Mouse (Mus musculus) heart, embryonic 13.5 days (tissue): ENCODE measurements around the gene Rad51b. TPM values are rescaled to one million over a fixed set of nuclear protein-coding genes. Genes with fewer than 3 reads are reported as not detected.

ENCODE experiments used
- ATAC-seq: fragments of 200-750 bp; cut with Nextera tagmentation; 2 replicates; pipeline ENCODE4 v1.8.0; 2017; ENCODE audit warnings: moderate TSS enrichment; ENCODE audit not compliant: insufficient number of reproducible peaks, low FRiP score, low TSS enrichment; ENCODE audit errors: extremely low read depth
- H3K27ac ChIP-seq: fragments of 300-500 bp; sonication (generic); replicated peaks from 2 replicates; pipeline ENCODE4 v1.5.1; 2015; ENCODE audit warnings: moderate library complexity, mild to moderate bottlenecking, inconsistent platforms
- H3K27me3 ChIP-seq: fragments of 300-500 bp; sonication (generic); replicated peaks from 2 replicates; pipeline ENCODE4 v1.6.1; 2015; ENCODE audit warnings: mild to moderate bottlenecking, inconsistent platforms
- H3K36me3 ChIP-seq: fragments of 300-500 bp; sonication (generic); 2 replicates; pipeline ENCODE4 v1.6.1; 2015; ENCODE audit warnings: mild to moderate bottlenecking, inconsistent platforms
- H3K4me1 ChIP-seq: fragments of 300-500 bp; sonication (generic); 2 replicates; pipeline ENCODE4 v1.6.1; 2015; ENCODE audit warnings: inconsistent platforms
- H3K4me2 ChIP-seq: fragments of 300-500 bp; sonication (generic); 2 replicates; pipeline ENCODE4 v1.6.1; 2015; ENCODE audit warnings: inconsistent platforms, mild to moderate bottlenecking, moderate library complexity
- H3K4me3 ChIP-seq: fragments of 300-500 bp; sonication (generic); 2 replicates; pipeline ENCODE4 v1.5.1; 2015; ENCODE audit warnings: moderate library complexity, mild to moderate bottlenecking, inconsistent platforms
- H3K9ac ChIP-seq: fragments of 300-500 bp; sonication (generic); 2 replicates; pipeline ENCODE4 v1.6.1; 2015; ENCODE audit warnings: inconsistent platforms, mild to moderate bottlenecking, moderate library complexity
- H3K9me3 ChIP-seq: fragments of 300-500 bp; sonication (generic); 2 replicates; pipeline ENCODE4 v1.6.1; 2016; ENCODE audit warnings: inconsistent platforms
- whole genome bisulfite sequencing: fragments of 180-500 bp; shearing (Covaris S2); methylation state at CpG from one replicate; pipeline ENCODE4 v1.1.7; 2015; ENCODE audit warnings: mixed read lengths; 5-methylcytosine and 5-hydroxymethylcytosine counted together
- polyA plus RNA-seq: library from polyadenylated mRNA; unstranded; fragments of >200 nt; fragmentation: Nextera tagmentation; extraction: Ambion mirVana; gene quantifications from 2 replicates; pipeline ENCODE4 v1.2.1, GENCODE M21; 2015

Rad51b gene
- polyA plus RNA-seq, 1 experiment from 2014 or later, result 4.8 TPM

DNA sequence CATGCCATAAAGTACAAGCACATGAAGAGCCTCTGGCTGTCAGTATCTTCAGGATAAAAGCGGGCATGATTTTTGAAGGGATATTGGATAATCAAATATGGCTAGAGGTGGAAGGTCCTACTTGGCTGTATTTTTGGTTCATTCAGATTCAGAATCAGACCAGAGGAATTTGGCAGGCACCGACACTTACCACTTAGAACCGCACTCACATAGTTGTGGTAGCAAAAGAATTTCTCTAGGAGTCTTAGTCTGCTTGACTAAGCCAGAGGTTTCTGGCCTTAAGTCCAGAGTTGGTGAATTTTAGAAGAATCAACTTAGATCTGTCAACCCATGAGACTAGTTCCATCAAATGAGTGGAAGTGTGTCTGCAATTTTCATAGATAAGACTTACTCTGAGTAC, 217.6 kb downstream of the Rad51b start:
- 90% methylated on average over 3 of the region's 3 CpGs for WGBS
- Histone ChIP-seq H3K4me3 (no peak overlapping the region), H3K27ac (peak overlapping the region; percentile 10; the same call in 1 of the 2 replicates), H3K27me3 (no peaks in the 10 kb centered on the region), H3K9me3 (no peaks in the 10 kb centered on the region), H3K36me3 (no peaks in the 10 kb centered on the region), H3K9ac (no peak overlapping the region), H3K4me2 (no peak overlapping the region), H3K4me1 (peaks cover 22% of the 10 kb centered on the region)
- ATAC-seq, result no peak

DNA sequence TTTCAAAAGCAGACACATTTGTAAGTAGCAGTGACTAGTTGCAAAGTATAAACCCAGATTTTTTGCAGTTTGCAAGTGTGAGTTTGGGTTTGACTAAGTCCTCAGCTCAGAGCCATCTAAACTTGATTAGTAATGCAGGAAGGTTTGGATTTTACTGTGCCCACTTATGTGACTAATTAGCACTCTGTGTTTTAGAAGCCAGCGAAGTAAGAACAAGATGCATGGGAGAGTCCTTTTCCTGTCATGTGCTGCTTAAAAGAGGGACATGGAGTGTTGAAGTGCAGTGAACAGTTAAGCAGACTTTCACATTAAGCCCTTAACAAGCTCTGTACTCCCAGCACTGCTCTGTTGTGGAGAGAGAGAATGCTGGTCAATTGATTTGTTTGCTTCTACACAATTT, 225.3 kb downstream of the Rad51b start:
- Histone ChIP-seq H3K4me3 (no peak overlapping the region), H3K36me3 (no peaks in the 10 kb centered on the region), H3K27me3 (no peaks in the 10 kb centered on the region), H3K4me2 (no peak overlapping the region), H3K27ac (no peak overlapping the region; the same call in 1 of the 2 replicates), H3K4me1 (peaks cover 8% of the 10 kb centered on the region), H3K9ac (no peak overlapping the region), H3K9me3 (no peaks in the 10 kb centered on the region)
- 39% methylated on average over 1 of the region's 1 CpGs for WGBS
- ATAC-seq, result no peak

DNA sequence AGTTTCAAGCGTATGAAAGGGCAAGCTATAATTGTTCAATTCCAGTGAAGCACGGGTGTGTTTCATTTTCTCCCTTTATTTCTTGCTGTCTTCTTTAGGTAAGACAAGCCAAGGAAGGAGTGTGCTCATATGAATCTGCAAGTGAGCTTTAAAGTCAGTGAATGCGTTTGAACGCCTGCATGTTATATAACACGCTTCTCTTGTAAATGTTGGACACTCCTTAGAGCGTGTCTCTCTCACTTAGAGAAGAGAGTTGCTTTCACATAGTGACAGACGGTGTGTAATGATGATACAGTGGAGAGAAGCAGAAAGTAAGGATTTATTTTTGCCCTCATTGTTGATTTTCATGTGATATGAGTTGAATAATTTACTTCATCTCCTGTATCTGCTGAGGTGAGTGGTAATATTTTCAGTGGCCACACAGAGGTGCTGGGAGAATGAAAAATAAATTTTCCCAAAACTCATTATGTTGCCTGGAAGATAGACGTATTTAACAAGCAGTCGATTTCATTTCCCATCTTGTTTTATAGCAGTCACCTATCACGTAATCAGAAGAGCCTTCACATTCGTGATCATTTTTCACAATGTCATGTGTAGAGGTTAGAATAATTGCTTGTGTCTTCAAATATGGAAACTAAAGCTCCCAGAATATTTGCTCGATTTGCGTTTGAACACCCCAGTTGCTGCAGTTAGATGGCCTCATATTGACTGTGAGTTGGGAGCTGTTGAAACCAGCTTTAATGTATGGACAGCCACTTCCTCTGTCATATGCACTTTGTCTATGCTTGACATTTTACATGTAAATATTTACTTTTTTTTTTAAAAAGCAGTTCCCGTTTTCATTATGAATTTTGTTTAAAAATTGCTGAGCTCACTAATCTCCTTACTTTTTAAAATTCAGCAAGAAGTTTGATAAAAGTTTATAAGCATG, 228.1 kb downstream of the Rad51b start:
- no peak overlapping the region for H3K27ac ChIP-seq
- peaks cover 10% of the 10 kb centered on the region for H3K4me1 ChIP-seq
- H3K9ac ChIP-seq, result no peak overlapping the region
- no peak overlapping the region for H3K4me2 ChIP-seq
- H3K9me3 ChIP-seq, result 0 out of 2 replicates have a peak, but pooled peaks cover 5% of the 10 kb centered on the region
- H3K27me3 ChIP-seq, result no peaks in the 10 kb centered on the region
- WGBS, result 79% methylated on average over 14 of the region's 14 CpGs
- ATAC-seq, result no peak
- H3K36me3 ChIP-seq, result 0 out of 2 replicates have a peak, but pooled peaks cover 6% of the 10 kb centered on the region
- no peak overlapping the region for H3K4me3 ChIP-seq

DNA sequence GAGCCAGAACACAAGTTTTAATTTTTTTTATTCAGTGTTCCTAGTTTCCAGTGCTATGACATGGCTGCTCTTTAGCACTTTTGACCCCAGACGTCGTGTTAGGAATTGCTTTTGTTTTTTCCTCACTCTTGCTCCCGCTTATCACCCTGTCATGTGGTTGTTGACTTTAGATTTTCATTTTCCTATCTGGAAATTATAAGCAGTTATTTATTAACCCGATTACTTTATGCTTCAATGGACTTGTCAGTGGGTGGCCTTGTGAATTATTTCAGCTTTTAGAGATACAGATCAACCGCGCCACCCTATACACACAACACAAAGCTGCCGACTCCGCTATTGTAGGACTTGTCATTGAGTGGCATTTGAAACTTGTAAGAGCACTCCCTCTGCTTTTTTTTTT, 228.8 kb downstream of the Rad51b start:
- H3K4me3 ChIP-seq, result no peak overlapping the region
- 0 out of 2 replicates have a peak, but pooled peaks cover 5% of the 10 kb centered on the region for H3K9me3 ChIP-seq
- H3K27ac ChIP-seq, result no peak overlapping the region
- H3K4me1 ChIP-seq, result peaks cover 10% of the 10 kb centered on the region
- no peak overlapping the region for H3K4me2 ChIP-seq
- no peak overlapping the region for H3K9ac ChIP-seq
- H3K36me3 ChIP-seq, result 0 out of 2 replicates have a peak, but pooled peaks cover 6% of the 10 kb centered on the region
- H3K27me3 ChIP-seq, result no peaks in the 10 kb centered on the region
- no peak for ATAC-seq
- WGBS, result 74% methylated on average over 8 of the region's 8 CpGs

DNA sequence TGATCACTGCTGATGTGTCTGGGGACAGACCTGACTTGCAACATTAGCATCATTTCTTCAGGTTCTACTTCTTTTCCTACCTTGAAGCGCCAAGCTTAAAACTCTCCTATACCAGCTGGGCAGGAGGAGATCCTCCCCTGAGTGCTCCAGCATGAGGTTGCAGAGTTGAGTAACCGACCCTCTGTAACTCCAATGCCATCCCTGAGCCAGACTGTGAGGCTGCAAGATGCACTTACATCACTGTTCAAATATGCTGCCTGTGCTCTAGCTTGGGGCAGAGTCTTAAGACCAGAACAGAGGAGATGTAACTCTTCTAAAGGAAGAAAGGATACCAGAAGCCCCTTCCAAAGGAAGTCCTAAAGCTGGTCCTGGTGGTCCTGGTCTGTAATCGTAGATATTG, 230.1 kb downstream of the Rad51b start:
- Histone ChIP-seq H3K4me2 (no peak overlapping the region), H3K4me3 (no peak overlapping the region), H3K9me3 (0 out of 2 replicates have a peak, but pooled peaks cover 5% of the 10 kb centered on the region), H3K36me3 (0 out of 2 replicates have a peak, but pooled peaks cover 6% of the 10 kb centered on the region), H3K9ac (no peak overlapping the region), H3K27ac (no peak overlapping the region), H3K4me1 (peaks cover 23% of the 10 kb centered on the region), H3K27me3 (no peaks in the 10 kb centered on the region)
- ATAC-seq, result no peak
- WGBS, result 61% methylated on average over 3 of the region's 3 CpGs

DNA sequence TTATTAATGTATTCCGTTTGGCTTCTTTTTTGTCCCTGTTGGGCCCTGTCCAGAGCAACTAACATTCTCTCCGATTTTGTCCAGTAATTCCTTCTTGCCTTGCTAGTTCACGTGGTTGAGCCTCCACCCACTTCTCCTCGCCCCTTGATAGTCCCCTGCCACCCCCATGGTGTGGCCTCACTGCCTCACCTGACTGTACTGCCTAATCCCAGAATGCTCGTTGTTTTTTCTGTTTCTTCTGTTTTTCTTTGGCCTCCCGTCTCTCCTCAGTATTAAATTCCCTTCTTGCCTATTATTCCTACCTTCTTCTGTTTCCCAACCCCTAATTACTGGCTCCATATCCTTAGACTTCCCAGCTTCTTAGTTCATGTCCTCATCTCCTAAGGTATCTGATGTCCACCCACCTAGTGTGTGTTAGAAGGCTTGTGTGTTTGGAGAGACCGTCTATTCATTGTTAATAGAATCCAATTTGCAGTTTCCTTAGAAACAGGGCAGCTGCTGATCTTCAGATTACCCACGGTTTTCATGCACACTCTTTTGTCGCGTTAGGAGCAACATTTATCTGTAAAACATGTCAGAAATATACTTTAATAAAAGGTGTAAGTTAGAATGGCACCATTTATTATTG, 233.3 kb downstream of the Rad51b start:
- 79% methylated on average over 10 of the region's 10 CpGs for WGBS
- Histone ChIP-seq H3K9me3 (0 out of 2 replicates have a peak, but pooled peaks cover 5% of the 10 kb centered on the region), H3K4me2 (no peak overlapping the region), H3K4me1 (peaks cover 48% of the 10 kb centered on the region), H3K27me3 (no peaks in the 10 kb centered on the region), H3K4me3 (no peak overlapping the region), H3K9ac (no peak overlapping the region), H3K36me3 (0 out of 2 replicates have a peak, but pooled peaks cover 6% of the 10 kb centered on the region), H3K27ac (no peak overlapping the region)
- ATAC-seq, result no peak

DNA sequence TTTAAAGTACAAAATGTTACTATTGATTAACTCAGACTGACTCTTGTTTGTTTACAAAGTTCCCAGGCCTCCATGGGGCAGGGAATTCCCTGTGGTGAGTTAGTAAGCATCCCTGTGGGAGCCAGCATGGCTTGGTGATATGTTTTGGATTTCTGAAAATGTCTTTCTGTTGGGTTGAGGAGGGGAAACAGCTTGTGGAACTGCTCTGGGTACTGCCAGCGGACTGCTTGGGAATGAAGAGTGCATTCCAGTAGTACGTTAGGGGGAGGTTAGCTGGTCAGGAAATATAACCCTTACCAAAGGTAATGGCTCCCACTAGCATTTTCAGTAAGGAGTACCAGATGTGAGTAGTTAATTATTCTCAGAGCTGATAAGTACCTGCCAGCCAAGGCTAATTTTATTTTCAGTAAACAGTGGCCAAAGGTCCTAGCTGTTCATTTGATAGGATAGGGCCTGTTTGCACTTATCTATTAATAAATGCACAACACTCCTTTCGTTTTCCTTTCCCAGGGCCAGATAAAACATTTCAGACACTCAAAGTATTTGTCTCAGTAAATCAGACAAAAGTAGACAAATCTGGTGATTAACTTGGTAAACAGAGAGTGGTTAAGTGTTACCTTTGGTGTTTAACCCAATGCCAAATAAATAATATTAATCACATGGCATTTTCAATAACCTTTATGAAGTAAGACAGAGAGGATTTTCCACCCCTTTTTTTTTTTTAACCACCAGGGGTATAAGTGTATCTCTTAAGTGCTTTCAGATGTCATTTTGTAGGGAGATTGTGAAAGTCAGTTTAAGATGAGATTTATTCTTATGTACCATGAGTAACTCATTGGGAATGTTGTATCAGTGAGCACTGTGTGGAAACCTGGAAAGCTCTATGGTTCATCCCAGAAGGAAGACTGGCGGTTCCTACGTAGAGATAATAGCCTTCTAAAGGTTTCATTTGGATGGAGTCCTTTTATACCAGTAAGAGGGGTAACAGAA, 235.0 kb downstream of the Rad51b start:
- WGBS, result 38% methylated on average over 5 of the region's 5 CpGs
- no peak for ATAC-seq

DNA sequence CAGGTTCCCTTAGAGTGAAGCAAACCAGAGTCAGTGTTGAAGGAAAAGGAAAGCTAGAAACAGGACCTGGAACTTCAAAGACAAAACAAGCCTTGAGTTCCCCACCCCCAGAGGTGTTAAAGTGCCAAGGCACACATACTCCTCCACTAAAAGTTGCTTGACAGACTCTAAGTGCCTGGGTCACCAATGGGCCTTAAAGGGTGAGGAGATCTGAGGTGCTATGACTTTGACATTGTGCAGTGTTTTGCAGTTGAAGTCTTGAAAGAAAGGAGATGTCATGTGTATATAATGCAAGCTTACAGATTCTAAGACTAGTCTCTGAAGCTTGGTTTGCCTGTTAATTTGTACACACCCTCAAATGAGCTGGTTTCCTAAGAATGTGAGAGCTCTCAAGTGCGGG, 237.7 kb downstream of the Rad51b start:
- Histone ChIP-seq H3K4me2 (no peak overlapping the region), H3K27ac (peak overlapping the region; percentile 72), H3K36me3 (no peaks in the 10 kb centered on the region), H3K4me3 (no peak overlapping the region), H3K9ac (no peak overlapping the region), H3K4me1 (peaks cover 53% of the 10 kb centered on the region), H3K9me3 (no peaks in the 10 kb centered on the region), H3K27me3 (no peaks in the 10 kb centered on the region)
- WGBS, result 18% methylated on average over 1 of the region's 1 CpGs
- ATAC-seq, result no peak

More for the DNA sequence above, 235.0 kb downstream of the Rad51b start:
- Histone ChIP-seq H3K27ac (peak overlapping the region; percentile 70), H3K4me2 (no peak overlapping the region), H3K27me3 (no peaks in the 10 kb centered on the region), H3K4me3 (no peak overlapping the region), H3K9me3 (0 out of 2 replicates have a peak, but pooled peaks cover 5% of the 10 kb centered on the region), H3K9ac (no peak overlapping the region), H3K36me3 (0 out of 2 replicates have a peak, but pooled peaks cover 6% of the 10 kb centered on the region), H3K4me1 (peaks cover 58% of the 10 kb centered on the region)

DNA sequence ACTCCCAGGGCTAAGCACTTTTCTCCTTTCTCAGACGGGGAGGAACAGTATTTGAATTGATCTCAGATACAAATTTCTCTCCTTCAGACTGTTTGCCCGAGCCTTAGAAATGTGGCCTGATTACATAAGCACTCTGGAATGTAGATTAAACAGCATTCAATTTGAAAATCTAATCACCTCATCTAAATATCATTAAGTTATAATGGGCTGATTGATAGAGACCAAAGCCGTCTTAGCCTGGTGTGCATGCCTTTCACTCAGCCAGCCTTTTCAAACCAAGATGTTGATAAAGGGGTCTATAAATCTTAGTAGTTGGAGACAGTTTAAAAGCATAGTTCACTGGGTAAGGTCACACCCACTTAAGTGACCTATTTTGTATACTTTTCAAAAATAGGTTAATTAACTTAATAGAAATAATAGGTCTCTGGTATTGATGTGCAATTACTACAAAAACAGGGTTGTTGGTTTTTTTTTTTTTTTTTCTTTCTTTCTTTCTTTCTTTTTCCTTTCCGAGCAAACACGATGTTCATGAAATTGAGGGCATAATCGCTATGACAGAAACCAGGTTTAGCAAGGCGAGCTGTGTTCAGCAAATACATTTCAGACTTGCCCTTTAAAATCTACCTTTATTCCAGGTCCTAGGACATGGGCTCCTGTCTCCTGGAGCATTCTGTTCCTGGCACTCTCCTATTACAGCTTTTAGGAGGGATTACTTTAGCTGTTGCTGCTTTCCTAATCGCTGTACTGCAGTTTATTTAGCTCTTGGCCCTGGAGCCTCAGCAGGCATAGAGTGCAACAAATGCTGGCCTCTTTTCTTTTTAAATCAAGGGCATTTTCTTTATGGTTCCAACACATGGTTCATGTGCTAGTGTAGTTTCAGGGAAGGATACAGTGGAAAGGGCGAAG, 238.7 kb downstream of the Rad51b start:
- 50% methylated on average over 9 of the region's 9 CpGs for WGBS

DNA sequence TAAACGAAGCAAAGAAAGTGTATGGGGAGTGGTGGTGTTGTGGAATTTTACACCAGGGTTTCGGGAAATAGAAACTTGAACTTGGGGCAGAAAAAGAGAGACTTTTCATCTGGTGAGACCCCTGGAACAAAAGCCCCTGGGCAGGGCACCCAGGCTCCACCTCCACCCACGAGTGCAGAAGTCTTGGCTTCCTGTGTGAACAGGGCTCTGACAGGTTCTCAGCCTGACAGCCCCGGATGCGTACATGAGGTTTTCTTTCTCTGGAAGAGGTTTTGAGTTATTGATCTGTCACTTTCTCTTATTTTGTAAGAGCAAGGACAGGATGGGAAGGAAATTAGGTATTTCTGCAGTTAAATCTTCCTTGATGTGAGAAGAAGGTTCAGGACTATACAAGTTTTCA, 243.1 kb downstream of the Rad51b start:
- whole genome bisulfite sequencing, result 55% methylated on average over 5 of the region's 5 CpGs
- Histone ChIP-seq H3K27ac (no peak overlapping the region), H3K4me1 (peaks cover 12% of the 10 kb centered on the region)

More for the DNA sequence above, 238.7 kb downstream of the Rad51b start:
- no peak for ATAC-seq
- Histone ChIP-seq H3K4me1 (peaks cover 53% of the 10 kb centered on the region), H3K9ac (0 out of 2 replicates have a peak overlapping the region, but pooled peaks have one; percentile 33), H3K4me3 (no peak overlapping the region), H3K4me2 (no peak overlapping the region), H3K27ac (peak overlapping the region; percentile 72), H3K36me3 (no peaks in the 10 kb centered on the region), H3K27me3 (no peaks in the 10 kb centered on the region), H3K9me3 (no peaks in the 10 kb centered on the region)

More for the DNA sequence above, 243.1 kb downstream of the Rad51b start:
- Histone ChIP-seq H3K9me3 (no peaks in the 10 kb centered on the region), H3K27me3 (no peaks in the 10 kb centered on the region), H3K4me3 (no peak overlapping the region), H3K9ac (no peak overlapping the region), H3K4me2 (no peak overlapping the region), H3K36me3 (no peaks in the 10 kb centered on the region)
- ATAC-seq, result no peak
